Mouse (Mus musculus) C2C12 (cell line): ENCODE measurements at regions not wholly inside any gene's neighbourhood (a gene's known extent, or its start where the extent isn't known, plus 50 kb on each side); places are given as distances from the start of the nearest gene placed in this dataset.

Source experiments
- CEBPB ChIP-seq: IDR thresholded peaks from one replicate; pipeline ENCODE4 v1.6.1; 2011; ENCODE audit warnings: low read depth, mild to moderate bottlenecking, control low read depth, moderate library complexity
- CTCF ChIP-seq: IDR thresholded peaks from one replicate; pipeline ENCODE4 v1.5.1; 2011; ENCODE audit not compliant: control insufficient read depth, insufficient read depth, insufficient read length
- MAX ChIP-seq: IDR thresholded peaks from one replicate; pipeline ENCODE4 v1.6.1; 2011; ENCODE audit warnings: mild to moderate bottlenecking, control low read depth
- MYOD1 ChIP-seq: IDR thresholded peaks from one replicate; pipeline ENCODE4 v1.6.1; 2011; ENCODE audit warnings: low read depth; ENCODE audit not compliant: control insufficient read depth, insufficient read length
- MYOG ChIP-seq: IDR thresholded peaks from one replicate; pipeline ENCODE4 v1.6.1; 2011; ENCODE audit not compliant: control insufficient read depth, insufficient read length; ENCODE audit errors: extremely low read depth
- USF1 ChIP-seq: IDR thresholded peaks from one replicate; pipeline ENCODE4 v1.6.1; 2011; ENCODE audit warnings: low read depth, mild to moderate bottlenecking, control low read depth, moderate library complexity

- TF ChIP-seq MAX (no peak), MYOD1 (no peak), CTCF (no peak), MYOG (no peak), USF1 (no peak), CEBPB (no peak)
Observed at GRCm38 (mm10) chr16:24220613-24221012, 172.7 kb upstream of the Lpp start.
